Mouse (Mus musculus): ENCODE results near the gene Erfe. TPM values are rescaled to one million over a fixed set of nuclear protein-coding genes. Genes with fewer than 3 reads are reported as not detected.

Erfe gene
- not detected for polyA plus RNA-seq (2017; shearing (Covaris generic))

GRCm38 (mm10) chr1:91366215-91367108 lies at the start of gene Erfe:
TSS of gene Erfe (plus strand) at chr1:91366430.

GRCm38 (mm10) chr1:91321760-91322438 lies 44.3 kb upstream of the Erfe start, which contains the start of gene Espnl:
TSS of gene Espnl (plus strand) at chr1:91322075.

GRCm38 (mm10) chr1:91350841-91351240 lies 15.4 kb upstream of the Erfe start, which contains the start of gene Klhl30:
TSS of gene Klhl30 (plus strand) at chr1:91351016.

GRCm38 (mm10) chr1:91398260-91399062 lies 32.2 kb downstream of the Erfe start, which contains the start of gene Ilkap:
TSS of gene Ilkap (minus strand) at chr1:91398815.

GRCm38 (mm10) chr1:91413898-91414594 lies 47.8 kb downstream of the Erfe start, which contains the start of gene Hes6:
TSS of gene Hes6 (minus strand) at chr1:91414038.

Other genes starting within 250 kb of the Erfe start
- gene Rbm44, start 221.3 kb upstream of the Erfe start, polyA plus RNA-seq (2017; shearing (Covaris generic)) = 0.21 TPM
- 1.2 TPM for gene Ramp1, start 186.6 kb upstream of the Erfe start, polyA plus RNA-seq (2017; shearing (Covaris generic))
- 50.3 TPM for gene Ube2f, start 116.1 kb upstream of the Erfe start, polyA plus RNA-seq (2017; shearing (Covaris generic))
- gene Scly, start 68.1 kb upstream of the Erfe start, polyA plus RNA-seq (2017; shearing (Covaris generic)) = 16.6 TPM
- 0.23 TPM for gene Espnl, start 44.4 kb upstream of the Erfe start, polyA plus RNA-seq (2017; shearing (Covaris generic))
- 0.28 TPM for gene Klhl30, start 15.4 kb upstream of the Erfe start, polyA plus RNA-seq (2017; shearing (Covaris generic))
- 101 TPM for gene Ilkap, start 32.4 kb downstream of the Erfe start, polyA plus RNA-seq (2017; shearing (Covaris generic))
- gene Hes6, start 47.6 kb downstream of the Erfe start, polyA plus RNA-seq (2017; shearing (Covaris generic)) = 17.5 TPM
- gene Per2, start 92.9 kb downstream of the Erfe start, polyA plus RNA-seq (2017; shearing (Covaris generic)) = 7.2 TPM
- gene Traf3ip1, start 128.2 kb downstream of the Erfe start, polyA plus RNA-seq (2017; shearing (Covaris generic)) = 4.6 TPM
- gene Asb1, start 174.1 kb downstream of the Erfe start, polyA plus RNA-seq (2017; shearing (Covaris generic)) = 6.2 TPM